ENCODE assay signal across 15 mouse cellular contexts in genomic region chr15:6953970-6954791, GRCm38 (mm10).
DNase-seq lines count a peak whose midpoint lies in the region; ATAC-seq and TF ChIP-seq lines count a peak whose summit lies in the region.
"Had no signal": no experiment of that assay in that cellular context is flagged by ENCODE, and none has a peak within 500 bp of the region (broad histone marks: within the 10 kb centered on the region; RNA-seq: fewer than 3 reads in every experiment).

No protein-coding gene starts in this region.

- POLR2A ChIA-PET in Patski (lab: Charles Lee), result no interaction called here

- H3K9me3 ChIP-seq in hindbrain, embryonic 16.5 days (ENCODE audit: control insufficient read depth, low read length), result no peaks in the 10 kb centered on the region
- H3K9me3 ChIP-seq in hindbrain, embryonic 12.5 days (replicated peaks), result no peaks in the 10 kb centered on the region
- H3K9me3 ChIP-seq in limb, embryonic 11.5 days (ENCODE audit: control insufficient read depth, low read length), result no peaks in the 10 kb centered on the region
- H3K9me3 ChIP-seq: heart, embryonic 10.5 days; kidney, embryonic 15.5 days; limb, embryonic 13.5 days had no signal

- H3K27me3 ChIP-seq in hindbrain, embryonic 16.5 days (replicated peaks; ENCODE audit: control insufficient read depth, insufficient read depth, low read length), result no peaks in the 10 kb centered on the region
- H3K27me3 ChIP-seq in hindbrain, embryonic 12.5 days, result no peaks in the 10 kb centered on the region
- no peaks in the 10 kb centered on the region for H3K27me3 ChIP-seq in Patski
- no peaks in the 10 kb centered on the region for H3K27me3 ChIP-seq in limb, embryonic 11.5 days (ENCODE audit: control insufficient read depth, insufficient read depth, low read length)
- H3K27me3 ChIP-seq: kidney, embryonic 15.5 days had no signal

- CTCF ChIA-PET in Patski (lab: Charles Lee), result no interaction called here

- in situ Hi-C loops in Patski (cut with MboI; ENCODE audit: low pct_unique_long_range_greater_than_20kb), result no loop called here

- no peaks in the 10 kb centered on the region for H3K4me1 ChIP-seq in hindbrain, embryonic 16.5 days (ENCODE audit: control insufficient read depth, insufficient read depth, low read depth, low read length)
- no peaks in the 10 kb centered on the region for H3K4me1 ChIP-seq in hindbrain, embryonic 12.5 days
- no peaks in the 10 kb centered on the region; the same call in 1 of the 2 replicates for H3K4me1 ChIP-seq in limb, embryonic 11.5 days (ENCODE audit: control insufficient read depth, insufficient read depth, low read length)
- H3K4me1 ChIP-seq: kidney, embryonic 15.5 days had no signal

- no peak overlapping the region for H3K9ac ChIP-seq in hindbrain, embryonic 16.5 days (ENCODE audit: low read depth, low read length)
- H3K9ac ChIP-seq in hindbrain, embryonic 12.5 days, result no peak overlapping the region
- H3K9ac ChIP-seq in limb, embryonic 11.5 days (ENCODE audit: low read length), result no peak overlapping the region
- H3K9ac ChIP-seq: kidney, embryonic 15.5 days; limb, embryonic 13.5 days; liver, postnatal 0 days had no signal

- H3K36me3 ChIP-seq in hindbrain, embryonic 16.5 days (ENCODE audit: control insufficient read depth, insufficient read depth, low read length), result no peaks in the 10 kb centered on the region
- no peaks in the 10 kb centered on the region for H3K36me3 ChIP-seq in hindbrain, embryonic 12.5 days
- H3K36me3 ChIP-seq in limb, embryonic 11.5 days (ENCODE audit: control insufficient read depth, insufficient read depth, low read length), result no peaks in the 10 kb centered on the region
- H3K36me3 ChIP-seq: heart, embryonic 10.5 days; kidney, embryonic 15.5 days; limb, embryonic 13.5 days had no signal

- H3K27ac ChIP-seq in hindbrain, embryonic 16.5 days (ENCODE audit: low read depth, low read length), result no peak overlapping the region
- H3K27ac ChIP-seq in hindbrain, embryonic 12.5 days, result no peak overlapping the region
- H3K27ac ChIP-seq in limb, embryonic 11.5 days (replicated peaks; ENCODE audit: low read depth, low read length), result no peak overlapping the region
- H3K27ac ChIP-seq: heart, embryonic 10.5 days; kidney, embryonic 15.5 days; limb, embryonic 13.5 days had no signal

- peak; percentile 15 for DNase-seq in Patski (ENCODE audit: low read depth, low spot score)
- DNase-seq in brain, adult 2 months (ENCODE audit: low read depth, low spot score), result peak; percentile 71
- DNase-seq in limb, embryonic 11.5 days (ENCODE audit: low spot score), result peak; percentile 26
- DNase-seq in spleen, adult 18-20 months, result no peak
- no peak for DNase-seq in gastrocnemius, adult 8-10 months (ENCODE audit: low spot score in 2 of 2)
- DNase-seq in gastrocnemius, adult 18-20 months (ENCODE audit: low spot score), result no peak
- DNase-seq: cerebellum, adult 18-20 months; heart, postnatal 36 days; liver, postnatal 0 days; thymus, adult 2 months had no signal

- ATAC-seq in hindbrain, embryonic 16.5 days, result peak; percentile 37; the same call in 1 of the 2 replicates
- no peak for ATAC-seq in hindbrain, embryonic 12.5 days (ENCODE audit: low FRiP score)
- peak; percentile 54 for ATAC-seq in Patski
- ATAC-seq in limb, embryonic 11.5 days (ENCODE audit: insufficient number of reproducible peaks, low FRiP score, low TSS enrichment, low read depth), result 0 out of 2 replicates have a peak, but pooled peaks have one; percentile 26
- ATAC-seq: liver, postnatal 0 days had no signal

- no peak overlapping the region for H3K4me3 ChIP-seq in hindbrain, embryonic 16.5 days (ENCODE audit: low read length)
- no peak overlapping the region for H3K4me3 ChIP-seq in hindbrain, embryonic 12.5 days
- no peak overlapping the region for H3K4me3 ChIP-seq in limb, embryonic 11.5 days (ENCODE audit: low read depth, low read length)
- H3K4me3 ChIP-seq: heart, embryonic 10.5 days; kidney, embryonic 15.5 days; limb, embryonic 13.5 days had no signal

- no peak for TF ChIP-seq CTCF in Patski (IDR thresholded peaks at IDR 0.05)

- WGBS in hindbrain, embryonic 16.5 days, result 65% methylated on average over 9 of the region's 9 CpGs
- 68% methylated on average over 9 of the region's 9 CpGs for WGBS in hindbrain, embryonic 12.5 days
- 41% methylated on average over 9 of the region's 9 CpGs for whole genome bisulfite sequencing in limb, embryonic 11.5 days

- no peak overlapping the region for H3K4me2 ChIP-seq in hindbrain, embryonic 16.5 days (ENCODE audit: low read length)
- no peak overlapping the region for H3K4me2 ChIP-seq in hindbrain, embryonic 12.5 days (replicated peaks)
- H3K4me2 ChIP-seq in limb, embryonic 11.5 days (ENCODE audit: low read depth, severe bottlenecking), result no peak overlapping the region
- H3K4me2 ChIP-seq: kidney, embryonic 15.5 days; limb, embryonic 13.5 days had no signal

Comparison
In these comparisons a context has a peak if more than half of its experiments do, and no peak if none do; other contexts are left out.
1. DNase-seq: peak in Patski (single experiment), brain, adult 2 months (single experiment) and limb, embryonic 11.5 days (single experiment); none in spleen, adult 18-20 months (0 of 2), gastrocnemius, adult 8-10 months (0 of 2) and gastrocnemius, adult 18-20 months (single experiment).